Mouse (Mus musculus): Measurements from ENCODE around the gene Ano1. TPM values are rescaled to one million over a fixed set of nuclear protein-coding genes. Genes with fewer than 3 reads are reported as not detected.

Gene Ano1
- polyA plus RNA-seq, 1 experiment from 2014 or later, result 14.3 TPM

GRCm38 (mm10) chr7:144678241-144679030 is 73.3 kb downstream of the Ano1 start:
- no peak for ATAC-seq (replicated peaks; ENCODE audit: insufficient number of reproducible peaks, low FRiP score, low TSS enrichment)
- peak overlapping the region; percentile 54 for H3K9ac ChIP-seq (ENCODE audit: low read depth, low read length)
- WGBS (ENCODE audit: insufficient replicate concordance), result 8% methylated on average over 68 of the region's 68 CpGs

GRCm38 (mm10) chr7:144677341-144678086 is 74.3 kb downstream of the Ano1 start:
- ATAC-seq (replicated peaks; ENCODE audit: insufficient number of reproducible peaks, low FRiP score, low TSS enrichment), result 0 out of 2 replicates have a peak, but pooled peaks have one; percentile 31
- Histone ChIP-seq H3K9ac (ENCODE audit: low read depth, low read length) (no peak overlapping the region), H3K36me3 (ENCODE audit: control insufficient read depth, insufficient read depth, low read length) (no peaks in the 10 kb centered on the region), H3K27me3 (ENCODE audit: control insufficient read depth, insufficient read depth, low read length) (peaks cover 40% of the 10 kb centered on the region), H3K4me2 (peak overlapping the region; percentile 74), H3K9me3 (replicated peaks; ENCODE audit: control insufficient read depth, low read length) (no peaks in the 10 kb centered on the region), H3K4me1 (ENCODE audit: control insufficient read depth, insufficient read depth, low read length) (peaks cover 7% of the 10 kb centered on the region), H3K27ac (ENCODE audit: low read depth, low read length) (no peak overlapping the region), H3K4me3 (ENCODE audit: low read depth, low read length) (peak overlapping the region; percentile 45; the same call in 1 of the 2 replicates)
- 27% methylated on average over 12 of the region's 12 CpGs for WGBS (ENCODE audit: insufficient replicate concordance)

More at GRCm38 (mm10) chr7:144678241-144679030, 73.3 kb downstream of the Ano1 start:
- H3K27ac ChIP-seq (ENCODE audit: low read depth, low read length), result no peak overlapping the region
- peaks cover 7% of the 10 kb centered on the region for H3K4me1 ChIP-seq (ENCODE audit: control insufficient read depth, insufficient read depth, low read length)
- peak overlapping the region; percentile 74 for H3K4me2 ChIP-seq
- H3K4me3 ChIP-seq (ENCODE audit: low read depth, low read length), result peak overlapping the region; percentile 45
- H3K9me3 ChIP-seq (replicated peaks; ENCODE audit: control insufficient read depth, low read length), result no peaks in the 10 kb centered on the region
- no peaks in the 10 kb centered on the region for H3K36me3 ChIP-seq (ENCODE audit: control insufficient read depth, insufficient read depth, low read length)
- peaks cover 43% of the 10 kb centered on the region for H3K27me3 ChIP-seq (ENCODE audit: control insufficient read depth, insufficient read depth, low read length)

GRCm38 (mm10) chr7:144675632-144676031 is 76.1 kb downstream of the Ano1 start:
- no peak for ATAC-seq (replicated peaks; ENCODE audit: insufficient number of reproducible peaks, low FRiP score, low TSS enrichment)
- 93% methylated on average over 8 of the region's 8 CpGs for WGBS (ENCODE audit: insufficient replicate concordance)
- Histone ChIP-seq H3K4me2 (no peak overlapping the region), H3K9ac (ENCODE audit: low read depth, low read length) (no peak overlapping the region), H3K4me3 (ENCODE audit: low read depth, low read length) (no peak overlapping the region), H3K27me3 (ENCODE audit: control insufficient read depth, insufficient read depth, low read length) (peaks cover 35% of the 10 kb centered on the region), H3K9me3 (replicated peaks; ENCODE audit: control insufficient read depth, low read length) (no peaks in the 10 kb centered on the region), H3K27ac (ENCODE audit: low read depth, low read length) (no peak overlapping the region), H3K4me1 (ENCODE audit: control insufficient read depth, insufficient read depth, low read length) (peaks cover 7% of the 10 kb centered on the region), H3K36me3 (ENCODE audit: control insufficient read depth, insufficient read depth, low read length) (no peaks in the 10 kb centered on the region)

GRCm38 (mm10) chr7:144669895-144670294 is 81.9 kb downstream of the Ano1 start:
- Histone ChIP-seq H3K4me3 (ENCODE audit: low read depth, low read length) (no peak overlapping the region), H3K27ac (ENCODE audit: low read depth, low read length) (no peak overlapping the region), H3K36me3 (ENCODE audit: control insufficient read depth, insufficient read depth, low read length) (no peaks in the 10 kb centered on the region), H3K27me3 (ENCODE audit: control insufficient read depth, insufficient read depth, low read length) (peaks cover 3% of the 10 kb centered on the region; the same call in 1 of the 2 replicates), H3K9me3 (replicated peaks; ENCODE audit: control insufficient read depth, low read length) (no peaks in the 10 kb centered on the region), H3K4me1 (ENCODE audit: control insufficient read depth, insufficient read depth, low read length) (no peaks in the 10 kb centered on the region), H3K9ac (ENCODE audit: low read depth, low read length) (no peak overlapping the region), H3K4me2 (no peak overlapping the region)
- no peak for ATAC-seq (replicated peaks; ENCODE audit: insufficient number of reproducible peaks, low FRiP score, low TSS enrichment)
- 89% methylated on average over 2 of the region's 2 CpGs for WGBS (ENCODE audit: insufficient replicate concordance)

GRCm38 (mm10) chr7:144668603-144669278 is 83.0 kb downstream of the Ano1 start:
- ATAC-seq (replicated peaks; ENCODE audit: insufficient number of reproducible peaks, low FRiP score, low TSS enrichment), result no peak
- 52% methylated on average over 7 of the region's 7 CpGs for WGBS (ENCODE audit: insufficient replicate concordance)
- no peaks in the 10 kb centered on the region for H3K27me3 ChIP-seq (ENCODE audit: control insufficient read depth, insufficient read depth, low read length)
- no peak overlapping the region for H3K4me2 ChIP-seq
- H3K4me1 ChIP-seq (ENCODE audit: control insufficient read depth, insufficient read depth, low read length), result no peaks in the 10 kb centered on the region
- H3K9me3 ChIP-seq (replicated peaks; ENCODE audit: control insufficient read depth, low read length), result no peaks in the 10 kb centered on the region
- no peak overlapping the region; the same call in 1 of the 2 replicates for H3K27ac ChIP-seq (ENCODE audit: low read depth, low read length)
- no peak overlapping the region for H3K4me3 ChIP-seq (ENCODE audit: low read depth, low read length)
- H3K36me3 ChIP-seq (ENCODE audit: control insufficient read depth, insufficient read depth, low read length), result no peaks in the 10 kb centered on the region
- H3K9ac ChIP-seq (ENCODE audit: low read depth, low read length), result no peak overlapping the region

GRCm38 (mm10) chr7:144667091-144667490 is 84.7 kb downstream of the Ano1 start:
- no peaks in the 10 kb centered on the region for H3K4me1 ChIP-seq (ENCODE audit: control insufficient read depth, insufficient read depth, low read length)
- WGBS (ENCODE audit: insufficient replicate concordance), result 91% methylated on average over 6 of the region's 6 CpGs
- no peak overlapping the region for H3K4me2 ChIP-seq
- H3K27me3 ChIP-seq (ENCODE audit: control insufficient read depth, insufficient read depth, low read length), result no peaks in the 10 kb centered on the region
- no peak overlapping the region for H3K9ac ChIP-seq (ENCODE audit: low read depth, low read length)
- H3K4me3 ChIP-seq (ENCODE audit: low read depth, low read length), result no peak overlapping the region
- no peaks in the 10 kb centered on the region for H3K36me3 ChIP-seq (ENCODE audit: control insufficient read depth, insufficient read depth, low read length)
- no peak overlapping the region for H3K27ac ChIP-seq (ENCODE audit: low read depth, low read length)
- no peaks in the 10 kb centered on the region for H3K9me3 ChIP-seq (replicated peaks; ENCODE audit: control insufficient read depth, low read length)
- no peak for ATAC-seq (replicated peaks; ENCODE audit: insufficient number of reproducible peaks, low FRiP score, low TSS enrichment)

GRCm38 (mm10) chr7:144665585-144665984 is 86.2 kb downstream of the Ano1 start:
- no peaks in the 10 kb centered on the region for H3K27me3 ChIP-seq (ENCODE audit: control insufficient read depth, insufficient read depth, low read length)
- no peak for ATAC-seq (replicated peaks; ENCODE audit: insufficient number of reproducible peaks, low FRiP score, low TSS enrichment)
- H3K9ac ChIP-seq (ENCODE audit: low read depth, low read length), result no peak overlapping the region
- no peaks in the 10 kb centered on the region for H3K36me3 ChIP-seq (ENCODE audit: control insufficient read depth, insufficient read depth, low read length)
- H3K9me3 ChIP-seq (replicated peaks; ENCODE audit: control insufficient read depth, low read length), result no peaks in the 10 kb centered on the region
- H3K27ac ChIP-seq (ENCODE audit: low read depth, low read length), result no peak overlapping the region
- H3K4me3 ChIP-seq (ENCODE audit: low read depth, low read length), result no peak overlapping the region
- H3K4me2 ChIP-seq, result no peak overlapping the region
- no peaks in the 10 kb centered on the region for H3K4me1 ChIP-seq (ENCODE audit: control insufficient read depth, insufficient read depth, low read length)
- WGBS (ENCODE audit: insufficient replicate concordance), result 72% methylated on average over 3 of the region's 3 CpGs

GRCm38 (mm10) chr7:144663566-144663965 is 88.2 kb downstream of the Ano1 start:
- no peak overlapping the region for H3K4me3 ChIP-seq (ENCODE audit: low read depth, low read length)
- no peaks in the 10 kb centered on the region for H3K9me3 ChIP-seq (replicated peaks; ENCODE audit: control insufficient read depth, low read length)
- no peak overlapping the region for H3K4me2 ChIP-seq
- H3K27ac ChIP-seq (ENCODE audit: low read depth, low read length), result no peak overlapping the region
- ATAC-seq (replicated peaks; ENCODE audit: insufficient number of reproducible peaks, low FRiP score, low TSS enrichment), result no peak
- no peak overlapping the region for H3K9ac ChIP-seq (ENCODE audit: low read depth, low read length)
- H3K27me3 ChIP-seq (ENCODE audit: control insufficient read depth, insufficient read depth, low read length), result no peaks in the 10 kb centered on the region
- H3K36me3 ChIP-seq (ENCODE audit: control insufficient read depth, insufficient read depth, low read length), result no peaks in the 10 kb centered on the region
- WGBS (ENCODE audit: insufficient replicate concordance), result 67% methylated on average over 6 of the region's 6 CpGs
- no peaks in the 10 kb centered on the region; the same call in 1 of the 2 replicates for H3K4me1 ChIP-seq (ENCODE audit: control insufficient read depth, insufficient read depth, low read length)

Data from heart, embryonic 11.5 days (tissue).